Mouse (Mus musculus): Measurements from ENCODE around the gene E430018J23Rik. TPM values are rescaled to one million over a fixed set of nuclear protein-coding genes. Genes with fewer than 3 reads are reported as not detected.

Gene E430018J23Rik
- polyA plus RNA-seq (2015; fragmentation: Nextera tagmentation; extraction: Ambion mirVana): 2.8 and 3.1 TPM in 2 replicates

DNA sequence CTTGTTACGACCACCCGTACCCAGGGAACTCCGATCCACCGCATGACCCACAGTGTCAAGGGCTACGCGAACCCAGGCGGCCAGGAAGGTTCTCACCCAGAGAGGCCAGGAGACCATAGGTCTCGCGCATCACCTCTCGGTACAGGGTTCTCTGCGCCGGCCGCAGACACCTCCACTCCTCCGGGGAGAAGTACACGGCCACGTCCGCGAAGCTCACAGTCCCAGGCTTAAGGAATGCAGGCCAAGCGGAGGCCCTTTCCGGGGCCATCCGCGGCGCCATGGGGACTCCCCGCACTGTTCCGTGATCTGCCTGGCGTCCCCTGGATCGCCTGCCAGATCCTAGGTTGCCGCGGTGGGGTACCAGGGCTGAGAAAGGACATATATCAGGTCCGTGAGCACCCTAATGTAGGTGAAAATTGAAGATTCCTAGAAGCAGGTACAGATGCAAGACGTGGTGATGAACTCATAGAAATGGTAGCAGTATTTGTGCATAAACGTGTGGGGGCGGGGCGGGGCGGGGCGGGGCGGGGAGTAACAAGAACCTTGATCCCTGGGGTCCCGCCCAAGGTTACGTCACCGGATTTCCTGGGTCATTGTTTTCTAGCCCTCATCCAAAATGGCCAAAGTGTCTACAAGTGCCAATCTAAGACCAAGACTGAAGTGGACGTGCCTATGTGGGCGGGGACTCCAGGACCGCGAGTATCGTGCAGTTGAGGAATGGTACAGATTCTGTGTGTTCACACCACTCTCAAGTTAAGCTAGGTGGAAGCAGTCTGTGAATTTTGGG, at the start of gene E430018J23Rik:
Gene E430018J23Rik, minus strand, starts transcription at position 473 of the 787 bp plus-strand sequence.

DNA sequence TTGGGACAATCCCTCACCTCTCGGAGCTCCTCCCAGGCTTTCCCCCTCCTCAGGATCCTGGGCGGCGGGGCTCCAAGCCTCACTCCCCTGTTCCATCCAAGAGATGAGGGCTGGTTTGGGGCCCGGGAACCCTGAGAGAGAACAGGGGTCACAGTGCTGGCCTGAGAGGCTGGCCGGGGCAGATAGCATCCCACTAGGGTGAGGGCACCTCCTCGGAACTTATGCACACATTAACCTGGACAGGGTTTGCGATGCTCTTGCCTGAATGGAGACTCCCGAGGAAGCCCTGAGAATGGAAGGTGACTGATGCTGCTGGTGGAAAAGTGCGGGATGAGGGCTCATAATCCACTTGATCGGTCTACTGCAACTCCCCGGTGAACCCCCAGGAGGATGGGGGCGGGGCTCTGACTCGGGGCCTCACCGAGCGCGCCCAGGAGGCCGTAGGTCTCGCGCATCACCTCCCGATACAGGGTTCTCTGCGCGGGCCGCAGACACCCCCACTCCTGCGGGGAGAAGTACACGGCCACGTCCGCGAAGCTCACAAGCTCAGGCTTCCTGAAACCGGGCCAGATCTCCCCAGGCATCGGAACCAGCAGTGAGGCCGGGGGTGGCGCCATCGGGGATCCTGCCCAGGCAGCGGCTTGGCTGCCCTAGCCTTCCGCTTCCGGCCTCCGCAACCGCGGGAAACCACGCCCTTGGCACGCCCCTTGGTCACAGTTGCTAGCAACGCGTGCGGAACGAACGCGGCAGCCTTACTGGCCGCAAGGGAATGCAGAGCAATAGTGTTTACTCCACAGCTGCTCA, 28.2 kb upstream of the E430018J23Rik start, which contains the start of gene Zfp688:
Gene Zfp688, minus strand, starts transcription at position 681 of the 804 bp plus-strand sequence.

DNA sequence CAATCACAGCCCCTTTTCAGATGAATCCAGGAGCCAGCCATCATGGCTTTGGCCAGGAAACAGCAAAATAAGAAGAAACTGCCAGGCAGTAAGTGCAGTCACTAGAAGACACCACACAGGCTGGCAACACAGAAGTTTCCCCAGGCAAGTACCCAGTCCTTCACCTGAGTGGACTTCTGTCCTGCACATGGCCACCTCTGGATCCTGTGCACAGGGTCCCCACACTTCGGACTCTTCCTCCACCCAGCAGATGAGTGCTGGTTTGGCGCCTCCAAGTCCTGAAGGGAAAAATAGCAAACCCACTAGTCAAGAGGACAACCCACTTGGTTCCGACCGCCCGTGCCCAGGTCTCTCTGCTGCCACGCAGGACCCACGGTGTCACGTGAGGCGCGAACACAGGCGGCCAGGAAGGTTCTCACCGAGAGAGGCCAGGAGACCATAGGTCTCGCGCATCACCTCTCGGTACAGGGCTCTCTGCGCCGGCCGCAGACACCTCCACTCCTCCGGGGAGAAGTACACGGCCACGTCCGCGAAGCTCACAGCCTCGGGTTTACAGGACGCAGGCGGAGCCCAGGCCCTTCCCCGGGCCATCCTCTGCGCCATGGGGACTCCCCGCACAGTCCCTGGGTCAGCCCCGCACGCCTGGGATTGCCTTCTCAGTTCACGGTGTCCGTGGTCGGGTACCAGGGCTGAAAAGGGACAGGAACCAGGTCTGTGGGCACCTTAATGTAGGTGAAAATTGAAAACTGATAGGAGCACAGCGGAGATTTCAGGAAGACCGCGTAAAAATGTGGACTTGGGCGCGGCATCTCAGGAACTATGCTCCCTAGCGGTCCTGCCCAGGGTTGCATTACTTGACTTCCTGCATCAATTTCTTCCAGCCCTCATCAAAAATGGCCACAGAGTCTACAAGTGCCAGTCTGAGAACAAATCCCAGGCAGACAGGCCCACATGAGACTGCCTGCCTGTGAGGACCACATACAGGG, 12.9 kb upstream of the E430018J23Rik start, which contains the start of gene Zfp764:
Gene Zfp764, minus strand, starts transcription at position 821 of the 986 bp plus-strand sequence.

DNA sequence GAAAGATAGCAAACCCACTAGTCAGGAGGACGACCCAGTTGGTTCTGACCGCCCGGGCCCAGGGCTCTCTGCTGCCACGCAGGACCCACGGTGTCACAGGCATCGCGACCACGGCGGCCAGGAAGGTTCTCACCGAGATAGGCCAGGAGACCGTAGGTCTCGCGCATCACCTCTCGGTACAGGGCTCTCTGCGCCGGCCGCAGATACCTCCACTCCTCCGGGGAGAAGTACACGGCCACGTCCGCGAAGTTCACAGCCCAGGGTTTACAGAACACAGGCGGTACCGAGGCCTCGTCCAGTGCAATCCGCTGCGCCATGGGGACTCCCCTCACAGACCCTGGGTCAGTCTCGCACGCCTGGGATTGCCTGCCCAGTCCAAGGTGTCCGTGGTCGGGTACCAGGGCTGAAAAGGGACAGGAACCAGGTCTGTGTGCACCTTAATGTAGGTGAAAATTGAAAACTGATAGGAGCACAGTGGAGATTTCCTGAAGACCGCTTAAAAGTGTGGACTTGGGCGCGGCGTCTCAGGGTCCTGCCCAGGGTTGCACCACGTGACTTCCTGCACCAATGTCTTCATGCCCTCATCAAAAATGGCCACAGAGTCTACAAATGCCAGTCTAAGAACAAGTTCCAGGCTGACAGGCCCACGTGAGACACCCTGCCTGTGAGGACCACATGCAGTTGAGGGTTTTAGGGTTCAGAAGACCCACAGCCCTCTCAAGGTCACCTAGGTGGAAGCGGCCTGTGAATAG, 6.6 kb downstream of the E430018J23Rik start, which contains the start of gene 9130019O22Rik:
Gene 9130019O22Rik, minus strand, starts transcription at position 526 of the 752 bp plus-strand sequence.

DNA sequence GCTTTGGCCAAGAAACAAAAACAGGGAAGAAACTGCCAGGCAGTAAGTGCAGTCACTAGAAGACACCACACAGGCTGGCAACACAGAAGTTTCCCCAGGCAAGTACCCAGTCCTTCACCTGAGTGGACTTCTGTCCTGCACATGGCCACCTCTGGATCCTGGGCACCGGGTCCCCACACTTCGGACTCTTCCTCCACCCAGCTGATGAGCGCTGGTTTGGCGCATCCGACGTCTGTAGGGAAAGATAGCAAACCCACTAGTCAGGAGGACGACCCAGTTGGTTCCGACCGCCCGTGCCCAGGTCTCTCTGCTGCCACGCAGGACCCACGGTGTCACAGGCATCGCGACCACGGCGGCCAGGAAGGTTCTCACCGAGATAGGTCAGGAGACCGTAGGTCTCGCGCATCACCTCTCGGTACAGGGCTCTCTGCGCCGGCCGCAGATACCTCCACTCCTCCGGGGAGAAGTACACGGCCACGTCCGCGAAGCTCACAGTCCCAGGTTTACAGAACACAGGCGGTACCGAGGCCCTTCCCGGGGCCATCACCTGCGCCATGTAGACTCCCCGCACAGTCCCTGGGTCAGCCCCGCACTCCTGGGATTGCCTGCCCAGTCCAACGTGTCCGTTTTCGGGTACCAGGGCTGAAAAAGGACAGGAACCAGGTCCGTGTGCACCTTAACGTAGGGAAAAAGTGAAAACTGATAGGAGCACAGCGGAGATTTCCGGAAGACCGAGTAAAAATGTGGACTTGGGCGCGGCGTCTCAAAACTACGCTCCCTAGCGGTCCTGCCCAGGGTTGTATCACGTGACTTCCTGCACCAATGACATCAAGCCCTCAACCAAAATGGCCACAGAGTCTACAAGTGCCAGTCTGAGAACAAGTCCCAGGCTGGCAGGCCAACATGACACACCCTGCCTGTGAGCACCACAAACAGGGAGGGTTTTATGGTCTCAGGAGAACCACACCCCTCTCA, 17.9 kb downstream of the E430018J23Rik start, which contains the start of gene Zfp747:
Gene Zfp747, minus strand, starts transcription at position 780 of the 975 bp plus-strand sequence.

GRCm38 (mm10) chr7:127345512-127346325, 47.7 kb downstream of the E430018J23Rik start, which contains the start of gene Zfp768:
Gene Zfp768, minus strand, starts transcription at chr7:127345589.

Other genes with a start within 250 kb of the E430018J23Rik start
- gene Cd2bp2, start 197.6 kb downstream of the E430018J23Rik start, polyA plus RNA-seq (2015; fragmentation: Nextera tagmentation; extraction: Ambion mirVana): 45.4 and 48.6 TPM in 2 replicates
- 37.0 and 44.0 TPM in 2 replicates for gene Tbc1d10b, start 185.2 kb downstream of the E430018J23Rik start, polyA plus RNA-seq (2015; fragmentation: Nextera tagmentation; extraction: Ambion mirVana)
- gene Mylpf, start 184.7 kb downstream of the E430018J23Rik start, polyA plus RNA-seq (2015; fragmentation: Nextera tagmentation; extraction: Ambion mirVana): 8.3 and 11.1 TPM in 2 replicates
- gene Zfp553, start 160.6 kb downstream of the E430018J23Rik start, polyA plus RNA-seq (2015; fragmentation: Nextera tagmentation; extraction: Ambion mirVana): 28.1 and 31.9 TPM in 2 replicates
- 9.6 and 10.1 TPM in 2 replicates for gene Sept1, start 160.5 kb downstream of the E430018J23Rik start, polyA plus RNA-seq (2015; fragmentation: Nextera tagmentation; extraction: Ambion mirVana)
- 95.4 and 103 TPM in 2 replicates for gene Zfp771, start 149.4 kb downstream of the E430018J23Rik start, polyA plus RNA-seq (2015; fragmentation: Nextera tagmentation; extraction: Ambion mirVana)
- gene Dctpp1, start 132.9 kb downstream of the E430018J23Rik start, polyA plus RNA-seq (2015; fragmentation: Nextera tagmentation; extraction: Ambion mirVana): 95.6 and 108 TPM in 2 replicates
- 69.7 and 75.9 TPM in 2 replicates for gene Sephs2, start 119.6 kb downstream of the E430018J23Rik start, polyA plus RNA-seq (2015; fragmentation: Nextera tagmentation; extraction: Ambion mirVana)
- gene Itgal, start 97.4 kb downstream of the E430018J23Rik start, polyA plus RNA-seq (2015; fragmentation: Nextera tagmentation; extraction: Ambion mirVana): 0.27 and 0.28 TPM in 2 replicates
- 12.9 and 13.5 TPM in 2 replicates for gene Zfp768, start 48.0 kb downstream of the E430018J23Rik start, polyA plus RNA-seq (2015; fragmentation: Nextera tagmentation; extraction: Ambion mirVana)
- 5.5 and 6.6 TPM in 2 replicates for gene Zfp747, start 17.6 kb downstream of the E430018J23Rik start, polyA plus RNA-seq (2015; fragmentation: Nextera tagmentation; extraction: Ambion mirVana)
- gene 9130019O22Rik, start 6.5 kb downstream of the E430018J23Rik start, polyA plus RNA-seq (2015; fragmentation: Nextera tagmentation; extraction: Ambion mirVana): 2.9 and 3.1 TPM in 2 replicates
- 3.2 and 3.8 TPM in 2 replicates for gene Zfp764, start 13.2 kb upstream of the E430018J23Rik start, polyA plus RNA-seq (2015; fragmentation: Nextera tagmentation; extraction: Ambion mirVana)
- 31.8 and 32.0 TPM in 2 replicates for gene Zfp688, start 28.4 kb upstream of the E430018J23Rik start, polyA plus RNA-seq (2015; fragmentation: Nextera tagmentation; extraction: Ambion mirVana)
- 8.2 and 11.7 TPM in 2 replicates for gene Zfp689, start 55.5 kb upstream of the E430018J23Rik start, polyA plus RNA-seq (2015; fragmentation: Nextera tagmentation; extraction: Ambion mirVana)
- 26.2 and 33.0 TPM in 2 replicates for gene Prr14, start 66.0 kb upstream of the E430018J23Rik start, polyA plus RNA-seq (2015; fragmentation: Nextera tagmentation; extraction: Ambion mirVana)
- gene Fbrs, start 85.6 kb upstream of the E430018J23Rik start, polyA plus RNA-seq (2015; fragmentation: Nextera tagmentation; extraction: Ambion mirVana): 11.1 and 12.2 TPM in 2 replicates
- 33.7 and 40.4 TPM in 2 replicates for gene Srcap, start 118.4 kb upstream of the E430018J23Rik start, polyA plus RNA-seq (2015; fragmentation: Nextera tagmentation; extraction: Ambion mirVana)
- gene Gm42715, start 126.0 kb upstream of the E430018J23Rik start, polyA plus RNA-seq (2015; fragmentation: Nextera tagmentation; extraction: Ambion mirVana): 9.9 and 12.0 TPM in 2 replicates
- 4.3 and 4.5 TPM in 2 replicates for gene Tmem265, start 167.8 kb upstream of the E430018J23Rik start, polyA plus RNA-seq (2015; fragmentation: Nextera tagmentation; extraction: Ambion mirVana)
- 52.7 and 66.9 TPM in 2 replicates for gene Phkg2, start 179.7 kb upstream of the E430018J23Rik start, polyA plus RNA-seq (2015; fragmentation: Nextera tagmentation; extraction: Ambion mirVana)
- 9.6 and 12.3 TPM in 2 replicates for gene Ccdc189, start 195.0 kb upstream of the E430018J23Rik start, polyA plus RNA-seq (2015; fragmentation: Nextera tagmentation; extraction: Ambion mirVana)
- 26.0 and 28.3 TPM in 2 replicates for gene Rnf40, start 195.1 kb upstream of the E430018J23Rik start, polyA plus RNA-seq (2015; fragmentation: Nextera tagmentation; extraction: Ambion mirVana)
- 11.1 and 11.4 TPM in 2 replicates for gene Zfp629, start 222.2 kb upstream of the E430018J23Rik start, polyA plus RNA-seq (2015; fragmentation: Nextera tagmentation; extraction: Ambion mirVana)

All from neural tube, postnatal 0 days (tissue).